Mouse (Mus musculus): ENCODE measurements at regions not wholly inside any gene's neighbourhood (a gene's known extent, or its start where the extent isn't known, plus 50 kb on each side); places are given as distances from the start of the nearest gene placed in this dataset.

DNA sequence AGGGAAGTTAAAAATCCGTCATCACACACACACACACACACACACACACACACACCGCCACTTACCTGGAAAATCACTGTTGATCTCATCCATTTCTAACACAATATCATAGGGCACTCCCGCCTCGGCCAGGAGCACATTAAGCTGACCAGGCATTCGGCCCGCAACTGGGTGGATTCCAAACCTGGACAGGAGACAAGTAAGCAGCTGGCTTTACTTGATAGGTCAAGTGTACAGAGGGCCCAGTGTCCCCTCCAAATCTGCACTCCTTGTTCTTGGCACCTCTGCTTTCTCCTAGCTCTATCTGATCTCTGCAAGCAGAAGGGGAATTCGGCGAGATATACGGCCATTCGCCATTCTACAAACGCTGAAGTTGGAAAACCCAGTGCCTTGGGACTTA lies 88.6 kb upstream of the Paip1 start:
- no peak for TF ChIP-seq CTCF (IDR thresholded peaks at IDR 0.05; ENCODE audit: low read depth, low read length)
- TF ChIP-seq TAL1 (conservative IDR thresholded peaks at IDR 0.05; ENCODE audit: low read depth, low read length), result no peak
- TF ChIP-seq GATA1 (IDR thresholded peaks at IDR 0.05; ENCODE audit: borderline replicate concordance, low read length), result no peak
